Mouse (Mus musculus): ENCODE results near the gene Hs3st6. TPM values are rescaled to one million over a fixed set of nuclear protein-coding genes. Genes with fewer than 3 reads are reported as not detected.

Gene Hs3st6
- polyA plus RNA-seq, 1 experiment from 2014 or later = 0.28 TPM

Other genes starting within 250 kb of the Hs3st6 start
- gene Traf7, start 225.1 kb upstream of the Hs3st6 start, polyA plus RNA-seq (2015; fragmentation: Nextera tagmentation; extraction: Ambion mirVana) = 81.9 and 87.6 TPM in 2 replicates
- gene Rab26, start 218.8 kb upstream of the Hs3st6 start, polyA plus RNA-seq (2015; fragmentation: Nextera tagmentation; extraction: Ambion mirVana) = 5.2 and 6.6 TPM in 2 replicates
- gene Pkd1, start 203.2 kb upstream of the Hs3st6 start, polyA plus RNA-seq (2015; fragmentation: Nextera tagmentation; extraction: Ambion mirVana) = 12.2 and 13.5 TPM in 2 replicates
- 38.5 and 41.8 TPM in 2 replicates for gene Tsc2, start 120.4 kb upstream of the Hs3st6 start, polyA plus RNA-seq (2015; fragmentation: Nextera tagmentation; extraction: Ambion mirVana)
- 17.2 and 18.1 TPM in 2 replicates for gene Nthl1, start 120.3 kb upstream of the Hs3st6 start, polyA plus RNA-seq (2015; fragmentation: Nextera tagmentation; extraction: Ambion mirVana)
- gene Slc9a3r2, start 102.7 kb upstream of the Hs3st6 start, polyA plus RNA-seq (2015; fragmentation: Nextera tagmentation; extraction: Ambion mirVana) = 37.5 and 38.6 TPM in 2 replicates
- gene Npw, start 94.5 kb upstream of the Hs3st6 start, polyA plus RNA-seq (2015; fragmentation: Nextera tagmentation; extraction: Ambion mirVana) = 0.29 TPM in 1 of 2 replicates, not detected in the other
- 11.0 and 15.4 TPM in 2 replicates for gene Zfp598, start 83.3 kb upstream of the Hs3st6 start, polyA plus RNA-seq (2015; fragmentation: Nextera tagmentation; extraction: Ambion mirVana)
- 6.0 and 6.9 TPM in 2 replicates for gene Syngr3, start 63.0 kb upstream of the Hs3st6 start, polyA plus RNA-seq (2015; fragmentation: Nextera tagmentation; extraction: Ambion mirVana)
- gene Gfer, start 56.8 kb upstream of the Hs3st6 start, polyA plus RNA-seq (2015; fragmentation: Nextera tagmentation; extraction: Ambion mirVana) = 47.3 and 48.5 TPM in 2 replicates
- gene Noxo1, start 56.8 kb upstream of the Hs3st6 start, polyA plus RNA-seq (2015; fragmentation: Nextera tagmentation; extraction: Ambion mirVana) = 17.7 and 19.0 TPM in 2 replicates
- gene Tbl3, start 45.3 kb upstream of the Hs3st6 start, polyA plus RNA-seq (2015; fragmentation: Nextera tagmentation; extraction: Ambion mirVana) = 63.5 and 68.4 TPM in 2 replicates
- gene Rnf151, start 34.9 kb upstream of the Hs3st6 start, polyA plus RNA-seq (2015; fragmentation: Nextera tagmentation; extraction: Ambion mirVana) = 0.15 TPM in 1 of 2 replicates, not detected in the other
- 1,425 and 1,515 TPM in 2 replicates for gene Rps2, start 34.9 kb upstream of the Hs3st6 start, polyA plus RNA-seq (2015; fragmentation: Nextera tagmentation; extraction: Ambion mirVana)
- gene Ndufb10, start 28.5 kb upstream of the Hs3st6 start, polyA plus RNA-seq (2015; fragmentation: Nextera tagmentation; extraction: Ambion mirVana) = 376 and 382 TPM in 2 replicates
- not detected in 2 replicates for gene Rpl3l, start 25.2 kb upstream of the Hs3st6 start, polyA plus RNA-seq (2015; fragmentation: Nextera tagmentation; extraction: Ambion mirVana)
- 28.8 and 32.8 TPM in 2 replicates for gene Msrb1, start 16.3 kb upstream of the Hs3st6 start, polyA plus RNA-seq (2015; fragmentation: Nextera tagmentation; extraction: Ambion mirVana)
- not detected in 2 replicates for gene Meiob, start 51.3 kb downstream of the Hs3st6 start, polyA plus RNA-seq (2015; fragmentation: Nextera tagmentation; extraction: Ambion mirVana)
- 86.5 and 95.5 TPM in 2 replicates for gene Hagh, start 87.2 kb downstream of the Hs3st6 start, polyA plus RNA-seq (2015; fragmentation: Nextera tagmentation; extraction: Ambion mirVana)
- gene Fahd1, start 97.4 kb downstream of the Hs3st6 start, polyA plus RNA-seq (2015; fragmentation: Nextera tagmentation; extraction: Ambion mirVana) = 115 and 132 TPM in 2 replicates
- gene Igfals, start 113.0 kb downstream of the Hs3st6 start, polyA plus RNA-seq (2015; fragmentation: Nextera tagmentation; extraction: Ambion mirVana) = 6.2 and 7.4 TPM in 2 replicates
- 58.9 and 61.3 TPM in 2 replicates for gene Nubp2, start 133.4 kb downstream of the Hs3st6 start, polyA plus RNA-seq (2015; fragmentation: Nextera tagmentation; extraction: Ambion mirVana)
- gene Spsb3, start 133.7 kb downstream of the Hs3st6 start, polyA plus RNA-seq (2015; fragmentation: Nextera tagmentation; extraction: Ambion mirVana) = 33.9 and 34.4 TPM in 2 replicates
- gene Eme2, start 142.1 kb downstream of the Hs3st6 start, polyA plus RNA-seq (2015; fragmentation: Nextera tagmentation; extraction: Ambion mirVana) = 28.3 and 33.0 TPM in 2 replicates
- gene Mrps34, start 142.1 kb downstream of the Hs3st6 start, polyA plus RNA-seq (2015; fragmentation: Nextera tagmentation; extraction: Ambion mirVana) = 121 and 129 TPM in 2 replicates
- gene Nme3, start 143.5 kb downstream of the Hs3st6 start, polyA plus RNA-seq (2015; fragmentation: Nextera tagmentation; extraction: Ambion mirVana) = 76.8 and 77.1 TPM in 2 replicates
- 20.2 and 21.8 TPM in 2 replicates for gene Mapk8ip3, start 184.0 kb downstream of the Hs3st6 start, polyA plus RNA-seq (2015; fragmentation: Nextera tagmentation; extraction: Ambion mirVana)
- gene Jpt2, start 207.7 kb downstream of the Hs3st6 start, polyA plus RNA-seq (2015; fragmentation: Nextera tagmentation; extraction: Ambion mirVana) = 146 and 163 TPM in 2 replicates